8 mouse cellular contexts compared by ENCODE assay signal in genomic region chr3:95314486-95315093, GRCm38 (mm10). TPM values are rescaled to one million over a fixed set of nuclear protein-coding genes. Genes with fewer than 3 reads are reported as not detected.
DNase-seq lines count a peak whose midpoint lies in the region; ATAC-seq lines count a peak whose summit lies in the region.

TSS of gene Cers2 (plus strand) at chr3:95314791.

- H3K27ac ChIP-seq in lung, embryonic 16.5 days (ENCODE audit: low read length): peak within 1 kb of the TSS; percentile 94

- H3K9ac ChIP-seq in lung, embryonic 16.5 days (ENCODE audit: low read length): peak within 1 kb of the TSS; percentile 99

- peak within 1 kb of the TSS; percentile 69 for H3K4me2 ChIP-seq in lung, embryonic 16.5 days (ENCODE audit: low read depth, low read length)

- DNase-seq in lung, postnatal 36 days: no peak
- no peak for DNase-seq in adrenal gland, postnatal 25 days
- DNase-seq in gastrocnemius, postnatal 10 days: no peak
- no peak for DNase-seq in embryo, embryonic 9.5 days (ENCODE audit: extremely low spot score)
- no peak for DNase-seq in thymus, postnatal 36 days

- H3K27me3 ChIP-seq in lung, embryonic 16.5 days (ENCODE audit: control insufficient read depth, insufficient read depth, low read depth, low read length): no peaks in the 10 kb centered on the region

- H3K36me3 ChIP-seq in lung, embryonic 16.5 days (ENCODE audit: control insufficient read depth, insufficient read depth, low read length): no peaks in the 10 kb centered on the region

- H3K4me3 ChIP-seq in lung, embryonic 16.5 days (ENCODE audit: low read length): peak within 1 kb of the TSS; percentile 92

- H3K9me3 ChIP-seq in lung, embryonic 16.5 days (ENCODE audit: control insufficient read depth, low read length): no peaks in the 10 kb centered on the region

- peak; percentile 1; the same call in 1 of the 2 replicates for ATAC-seq in lung, embryonic 16.5 days (ENCODE audit: low read depth)
- no peak for ATAC-seq in inflammation-experienced regulatory T-cells, adult 6 months
- ATAC-seq in megakaryocyte progenitor cell, adult 5-6 weeks (replicated peaks; ENCODE audit: poor library complexity): no peak

- WGBS in lung, embryonic 16.5 days: 7% methylated on average over 27 of the region's 27 CpGs

- peaks cover 32% of the 10 kb centered on the region for H3K4me1 ChIP-seq in lung, embryonic 16.5 days (replicated peaks; ENCODE audit: control insufficient read depth, insufficient read depth, low read length)

RNA-seq across cellular contexts. Expression of gene Cers2, which starts in this region (rescaled TPM):
- polyA plus RNA-seq in lung, embryonic 16.5 days (2015; fragmentation: Nextera tagmentation; extraction: Ambion mirVana): 221 and 230 TPM in 2 replicates
- total RNA-seq in adrenal gland, postnatal 25 days (2021): 253 and 254 TPM in 2 replicates
- 10 to 100 TPM; 42.6 to 51.9 TPM for total RNA-seq in gastrocnemius, postnatal 10 days (2021)
- polyA plus RNA-seq in inflammation-experienced regulatory T-cells, adult 6 months (2017; shearing (Covaris generic)): 100 to 1,000 TPM; 151 to 215 (median 154) TPM
- total RNA-seq in megakaryocyte progenitor cell, adult 5-6 weeks (2015): 193 and 203 TPM in 2 replicates
- 91.3 and 98.4 TPM in 2 replicates for total RNA-seq in megakaryocyte progenitor cell, adult 5-6 weeks (2017)
